Mouse (Mus musculus) neural tube, embryonic 13.5 days (tissue): ENCODE measurements at regions not wholly inside any gene's neighbourhood (a gene's known extent, or its start where the extent isn't known, plus 50 kb on each side); places are given as distances from the start of the nearest gene placed in this dataset.

Source experiments
- ATAC-seq: fragments of 200-750 bp; cut with Nextera tagmentation; 2 replicates; pipeline ENCODE4 v1.8.0; 2017; ENCODE audit warnings: low read depth, mild to moderate bottlenecking, moderate TSS enrichment, moderate library complexity
- H3K27ac ChIP-seq: fragments of 300-500 bp; sonication (generic); replicated peaks from 2 replicates; pipeline ENCODE4 v1.5.1; 2015; ENCODE audit warnings: moderate library complexity, mild to moderate bottlenecking, inconsistent platforms
- H3K27me3 ChIP-seq: fragments of 300-500 bp; sonication (generic); 2 replicates; pipeline ENCODE4 v1.6.1; 2015; ENCODE audit warnings: mild to moderate bottlenecking, inconsistent platforms
- H3K36me3 ChIP-seq: fragments of 300-500 bp; sonication (generic); 2 replicates; pipeline ENCODE4 v1.6.1; 2015; ENCODE audit warnings: mild to moderate bottlenecking, inconsistent platforms
- H3K4me1 ChIP-seq: fragments of 300-500 bp; sonication (generic); replicated peaks from 2 replicates; pipeline ENCODE4 v1.6.1; 2015; ENCODE audit warnings: inconsistent platforms
- H3K4me2 ChIP-seq: fragments of 300-500 bp; sonication (generic); 2 replicates; pipeline ENCODE4 v1.6.1; 2015; ENCODE audit warnings: inconsistent platforms, mild to moderate bottlenecking, moderate library complexity
- H3K4me3 ChIP-seq: fragments of 300-500 bp; sonication (generic); 2 replicates; pipeline ENCODE4 v1.5.1; 2015; ENCODE audit warnings: mild to moderate bottlenecking, inconsistent platforms
- H3K9ac ChIP-seq: fragments of 300-500 bp; sonication (generic); 2 replicates; pipeline ENCODE4 v1.6.1; 2015; ENCODE audit warnings: moderate library complexity, mild to moderate bottlenecking, inconsistent platforms
- H3K9me3 ChIP-seq: fragments of 300-500 bp; sonication (generic); 2 replicates; pipeline ENCODE4 v1.6.1; 2016; ENCODE audit warnings: inconsistent platforms
- WGBS: fragments of 180-500 bp; shearing (Covaris S2); methylation state at CpG from one replicate; pipeline ENCODE4 v1.1.7; 2015; 5-methylcytosine and 5-hydroxymethylcytosine counted together

DNA sequence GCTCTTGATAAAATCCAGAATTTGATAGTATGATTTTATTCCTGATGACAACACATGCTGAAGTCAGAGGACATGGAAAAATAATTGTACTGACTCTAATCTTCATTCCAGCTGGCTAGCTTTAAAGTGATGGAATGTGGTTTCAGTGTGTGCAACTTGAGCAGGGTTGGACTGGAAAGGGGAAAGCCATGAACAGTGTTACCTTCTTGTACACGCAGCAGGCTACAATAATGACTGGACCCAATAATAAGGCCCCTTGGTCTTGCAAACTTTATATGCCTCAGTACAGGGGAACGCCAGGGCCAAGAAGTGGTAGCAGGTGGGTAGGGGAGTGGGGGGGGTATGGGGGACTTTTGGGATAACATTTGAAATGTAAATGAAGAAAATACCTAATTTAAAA is 90.8 kb upstream of the B430305J03Rik start:
- no peak overlapping the region for H3K4me3 ChIP-seq
- WGBS: 90% methylated on average over 2 of the region's 2 CpGs
- H3K36me3 ChIP-seq: no peaks in the 10 kb centered on the region
- no peak overlapping the region for H3K4me2 ChIP-seq
- no peaks in the 10 kb centered on the region for H3K9me3 ChIP-seq
- H3K9ac ChIP-seq: no peak overlapping the region
- H3K27ac ChIP-seq: no peak overlapping the region
- no peaks in the 10 kb centered on the region for H3K27me3 ChIP-seq
- H3K4me1 ChIP-seq: no peaks in the 10 kb centered on the region
- no peak for ATAC-seq

DNA sequence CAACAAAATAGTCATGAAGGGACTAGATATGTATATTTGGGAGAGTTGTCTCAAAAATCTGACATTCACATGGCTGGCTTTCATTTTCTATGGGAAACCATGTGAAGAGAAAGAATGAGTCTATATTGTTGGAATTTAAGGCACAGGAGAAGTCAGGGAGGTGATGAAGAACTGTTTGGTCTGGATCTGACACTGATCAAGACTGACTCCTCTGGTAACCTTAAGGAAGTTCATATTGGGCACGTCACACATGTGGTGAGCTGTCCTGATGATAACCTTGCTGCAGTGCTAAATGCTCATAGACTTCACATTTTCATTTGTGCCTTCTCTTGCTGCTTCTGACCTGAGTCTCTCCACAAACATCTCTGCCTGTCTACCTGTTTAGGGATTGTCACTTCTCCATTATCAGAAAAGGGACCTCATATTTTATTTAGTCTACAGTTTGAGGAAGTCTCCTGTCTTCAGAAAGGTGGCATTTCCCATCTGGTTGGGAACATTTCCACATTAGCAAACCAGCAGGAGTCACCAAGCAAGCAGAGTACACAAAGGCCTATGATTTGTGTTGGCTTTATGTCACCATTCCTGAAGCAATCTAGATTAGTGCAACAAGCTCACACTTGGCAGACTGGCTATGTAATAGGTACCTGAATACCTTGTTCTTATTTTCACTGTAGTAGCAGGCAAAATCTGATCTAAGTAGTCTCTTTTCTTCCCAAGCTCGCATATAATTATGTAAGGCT is 76.4 kb upstream of the B430305J03Rik start:
- no peak overlapping the region for H3K9ac ChIP-seq
- H3K4me2 ChIP-seq: no peak overlapping the region
- no peak for ATAC-seq
- H3K9me3 ChIP-seq: no peaks in the 10 kb centered on the region
- no peaks in the 10 kb centered on the region for H3K27me3 ChIP-seq
- WGBS: 95% methylated on average over 2 of the region's 2 CpGs
- H3K4me1 ChIP-seq: no peaks in the 10 kb centered on the region
- H3K36me3 ChIP-seq: no peaks in the 10 kb centered on the region
- H3K4me3 ChIP-seq: no peak overlapping the region
- H3K27ac ChIP-seq: no peak overlapping the region

DNA sequence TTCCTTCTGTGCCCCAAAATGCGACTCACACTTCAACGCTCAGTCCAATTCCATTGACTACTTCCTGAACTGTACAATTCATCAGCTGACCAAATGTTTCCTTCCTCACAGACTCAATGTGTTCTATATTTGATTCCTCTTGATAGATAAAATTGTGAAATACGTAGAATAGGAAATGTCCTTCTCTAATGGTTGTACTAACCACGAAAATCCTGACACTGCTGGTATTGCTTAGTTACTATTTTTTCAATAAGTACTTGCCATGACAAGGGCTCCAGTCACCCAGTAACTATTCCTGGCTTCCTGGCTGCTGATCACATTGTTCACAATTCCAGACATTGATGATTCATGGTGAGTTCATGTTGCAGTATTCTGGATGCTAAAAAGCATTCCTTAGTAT is 75.7 kb upstream of the B430305J03Rik start:
- Histone ChIP-seq H3K9ac (no peak overlapping the region), H3K4me2 (no peak overlapping the region), H3K27me3 (no peaks in the 10 kb centered on the region), H3K4me3 (no peak overlapping the region), H3K9me3 (no peaks in the 10 kb centered on the region), H3K36me3 (no peaks in the 10 kb centered on the region), H3K4me1 (no peaks in the 10 kb centered on the region), H3K27ac (no peak overlapping the region)
- ATAC-seq: no peak
- WGBS: 90% methylated on average over 4 of the region's 4 CpGs

DNA sequence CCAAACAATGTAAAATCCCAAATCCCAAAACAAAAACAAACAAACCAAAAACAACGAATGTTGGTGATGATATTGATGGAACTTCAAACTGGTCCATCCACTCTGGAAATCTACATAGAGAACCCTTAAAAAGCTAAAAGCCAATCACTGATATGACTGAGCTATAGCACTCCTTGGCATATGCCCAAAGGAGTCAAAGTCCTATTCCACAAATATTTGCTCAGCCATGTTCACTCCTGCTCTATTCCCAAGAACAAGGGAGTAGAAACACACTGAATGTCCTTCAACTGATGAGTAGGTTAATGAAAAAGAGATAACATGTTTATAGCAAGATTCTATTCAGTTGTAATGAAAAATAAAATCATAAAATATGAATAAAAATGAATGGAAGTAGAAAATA is 63.0 kb upstream of the B430305J03Rik start:
- H3K9ac ChIP-seq: no peak overlapping the region
- H3K4me3 ChIP-seq: no peak overlapping the region
- H3K4me1 ChIP-seq: no peaks in the 10 kb centered on the region
- H3K36me3 ChIP-seq: no peaks in the 10 kb centered on the region
- no peak overlapping the region for H3K4me2 ChIP-seq
- WGBS: 72% methylated on average over 1 of the region's 1 CpGs
- H3K27ac ChIP-seq: no peak overlapping the region
- no peaks in the 10 kb centered on the region for H3K9me3 ChIP-seq
- no peaks in the 10 kb centered on the region for H3K27me3 ChIP-seq
- ATAC-seq: no peak

DNA sequence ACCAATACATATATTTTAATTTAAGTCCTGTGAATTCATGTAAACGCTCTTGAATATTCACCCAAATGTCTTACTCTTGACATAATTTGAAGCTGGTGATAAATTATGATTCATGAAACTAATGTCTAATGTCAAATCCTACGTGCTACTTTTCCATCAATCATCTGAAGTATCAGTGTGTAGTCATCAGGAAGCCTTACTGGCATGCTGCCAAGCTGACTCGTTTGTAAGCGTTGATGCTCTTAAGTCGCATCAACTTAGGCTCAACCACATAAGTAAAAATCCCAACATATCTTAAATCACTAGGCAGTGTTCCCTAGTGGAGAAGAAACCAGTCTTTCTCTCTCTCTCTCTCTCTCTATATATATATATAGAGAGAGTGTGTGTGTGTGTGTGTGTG is 58.2 kb upstream of the B430305J03Rik start:
- 74% methylated on average over 5 of the region's 5 CpGs for WGBS
- no peak for ATAC-seq
- no peaks in the 10 kb centered on the region for H3K4me1 ChIP-seq

DNA sequence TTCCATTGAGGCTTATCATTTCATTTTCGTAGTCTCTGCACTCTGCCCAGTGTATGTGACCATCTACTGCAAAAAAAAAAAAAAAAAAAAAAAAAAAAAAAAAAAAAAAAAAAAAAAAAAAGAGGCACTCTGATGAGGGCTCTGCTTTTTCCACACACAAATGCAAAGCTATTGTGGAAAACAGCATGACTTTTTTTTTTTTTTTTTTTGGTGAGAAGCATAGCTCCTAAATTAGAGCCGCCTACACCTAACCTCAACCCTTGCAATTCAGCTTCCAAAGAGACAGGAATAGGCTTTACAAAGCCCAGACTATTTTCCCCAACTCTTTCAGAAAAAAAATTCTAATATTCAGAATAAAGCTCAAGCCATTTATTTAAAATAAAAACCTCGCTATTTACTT is 54.0 kb upstream of the B430305J03Rik start:
- Histone ChIP-seq H3K4me3 (no peak overlapping the region), H3K9me3 (no peaks in the 10 kb centered on the region), H3K36me3 (no peaks in the 10 kb centered on the region), H3K9ac (no peak overlapping the region), H3K27ac (no peak overlapping the region), H3K4me1 (no peaks in the 10 kb centered on the region), H3K4me2 (no peak overlapping the region), H3K27me3 (no peaks in the 10 kb centered on the region)
- WGBS: 87% methylated on average over 3 of the region's 3 CpGs
- ATAC-seq: no peak

More for the DNA sequence above, 58.2 kb upstream of the B430305J03Rik start:
- Histone ChIP-seq H3K9ac (no peak overlapping the region), H3K9me3 (no peaks in the 10 kb centered on the region), H3K27me3 (no peaks in the 10 kb centered on the region), H3K36me3 (no peaks in the 10 kb centered on the region), H3K4me2 (no peak overlapping the region), H3K27ac (no peak overlapping the region), H3K4me3 (no peak overlapping the region)

DNA sequence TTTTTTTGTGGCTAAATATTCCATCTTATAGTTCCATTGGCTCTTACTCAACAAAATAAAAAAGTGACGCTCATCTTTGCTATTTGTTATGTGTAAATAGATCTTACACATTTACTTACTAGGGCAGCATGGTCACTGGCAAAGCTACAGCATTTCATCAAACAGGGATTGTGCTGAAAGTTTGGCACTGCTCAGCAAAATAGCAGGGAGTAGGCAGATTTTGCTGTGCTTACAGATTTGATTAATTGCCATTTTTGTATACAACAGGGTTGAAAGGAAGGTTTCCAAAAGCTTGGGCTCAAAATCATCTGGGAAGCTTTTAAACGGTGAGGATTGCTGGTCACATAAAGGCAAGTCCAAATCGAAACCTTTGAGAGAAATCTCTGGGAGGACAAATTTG is 52.3 kb upstream of the B430305J03Rik start:
- no peak overlapping the region for H3K27ac ChIP-seq
- WGBS: 63% methylated on average over 3 of the region's 3 CpGs
- no peaks in the 10 kb centered on the region for H3K9me3 ChIP-seq
- no peaks in the 10 kb centered on the region for H3K36me3 ChIP-seq
- no peaks in the 10 kb centered on the region for H3K27me3 ChIP-seq
- no peak overlapping the region for H3K9ac ChIP-seq
- no peak overlapping the region for H3K4me3 ChIP-seq
- no peaks in the 10 kb centered on the region for H3K4me1 ChIP-seq
- no peak for ATAC-seq
- H3K4me2 ChIP-seq: no peak overlapping the region
